Mouse (Mus musculus): ENCODE results near the gene Adam12. TPM values are rescaled to one million over a fixed set of nuclear protein-coding genes. Genes with fewer than 3 reads are reported as not detected.

Adam12 gene
- polyA plus RNA-seq, 1 experiment = 0.58 TPM

DNA sequence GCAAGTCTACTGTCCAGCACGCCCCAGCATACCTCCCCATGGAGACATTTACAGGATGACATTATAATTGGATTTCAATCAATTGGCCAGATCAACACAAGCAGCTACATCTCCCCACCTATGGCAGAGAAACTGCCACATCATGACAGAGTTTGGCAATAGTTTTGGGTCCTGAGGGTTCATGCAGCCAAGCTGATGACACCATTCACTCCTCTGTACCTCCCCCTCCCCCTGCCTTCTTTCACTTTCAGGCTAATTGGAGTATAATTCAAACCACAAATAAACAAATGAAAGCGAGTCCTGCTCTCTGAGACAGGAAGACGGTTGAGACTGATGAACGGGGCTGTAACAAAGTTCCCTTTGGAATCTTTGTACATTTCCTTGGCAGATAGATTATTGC, 291.5 kb downstream of the Adam12 start:
- Histone ChIP-seq H3K4me3 (ENCODE audit: extremely low read depth, insufficient read depth, insufficient read length) (no peak overlapping the region), H3K27ac (ENCODE audit: insufficient read depth, low read length) (no peak overlapping the region), H3K4me1 (ENCODE audit: control insufficient read depth, insufficient read depth, insufficient read length) (no peaks in the 10 kb centered on the region), H3K27me3 (ENCODE audit: control insufficient read depth, insufficient read depth, low read length) (no peaks in the 10 kb centered on the region), H3K36me3 (ENCODE audit: control insufficient read depth, insufficient read depth, low read length) (no peaks in the 10 kb centered on the region)
- DNase-seq (ENCODE audit: low read depth in 1 of 2, low spot score in 2 of 2) = no peak
- WGBS = 64% methylated on average over 4 of the region's 4 CpGs
- TF ChIP-seq CTCF (IDR thresholded peaks at IDR 0.05; ENCODE audit: extremely low read depth, insufficient read depth, insufficient read length, insufficient replicate concordance) (no peak), POLR2A (IDR thresholded peaks at IDR 0.05; ENCODE audit: low read depth, low read length) (no peak)

DNA sequence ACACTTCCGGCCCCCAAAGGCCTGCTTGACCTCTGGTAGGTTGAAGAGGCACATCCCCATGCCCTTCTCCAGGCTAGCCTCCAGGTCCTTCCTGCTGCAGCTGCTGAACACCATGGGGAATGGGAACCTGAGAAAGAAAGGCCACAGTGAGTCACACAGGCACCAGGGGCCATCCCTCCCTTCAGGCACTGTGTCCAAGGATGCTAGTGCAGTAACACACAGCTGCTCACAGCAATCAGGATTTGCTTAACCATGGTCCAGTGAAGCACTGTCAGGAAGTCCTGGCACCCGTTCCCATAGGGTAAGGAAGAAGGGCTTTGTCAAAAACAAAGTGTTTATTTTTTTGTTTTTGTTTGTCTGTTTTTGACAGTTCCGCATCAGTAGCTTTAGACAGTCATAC, 294.5 kb downstream of the Adam12 start:
- no peak for DNase-seq (ENCODE audit: low read depth in 1 of 2, low spot score in 2 of 2)
- no peaks in the 10 kb centered on the region for H3K4me1 ChIP-seq (ENCODE audit: control insufficient read depth, insufficient read depth, insufficient read length)
- no peaks in the 10 kb centered on the region for H3K27me3 ChIP-seq (ENCODE audit: control insufficient read depth, insufficient read depth, low read length)
- WGBS = 84% methylated on average over 3 of the region's 3 CpGs
- H3K4me3 ChIP-seq (ENCODE audit: extremely low read depth, insufficient read depth, insufficient read length) = no peak overlapping the region
- H3K36me3 ChIP-seq (ENCODE audit: control insufficient read depth, insufficient read depth, low read length) = no peaks in the 10 kb centered on the region
- no peak overlapping the region for H3K27ac ChIP-seq (ENCODE audit: insufficient read depth, low read length)
- TF ChIP-seq POLR2A (IDR thresholded peaks at IDR 0.05; ENCODE audit: low read depth, low read length) (no peak), CTCF (IDR thresholded peaks at IDR 0.05; ENCODE audit: extremely low read depth, insufficient read depth, insufficient read length, insufficient replicate concordance) (no peak)

DNA sequence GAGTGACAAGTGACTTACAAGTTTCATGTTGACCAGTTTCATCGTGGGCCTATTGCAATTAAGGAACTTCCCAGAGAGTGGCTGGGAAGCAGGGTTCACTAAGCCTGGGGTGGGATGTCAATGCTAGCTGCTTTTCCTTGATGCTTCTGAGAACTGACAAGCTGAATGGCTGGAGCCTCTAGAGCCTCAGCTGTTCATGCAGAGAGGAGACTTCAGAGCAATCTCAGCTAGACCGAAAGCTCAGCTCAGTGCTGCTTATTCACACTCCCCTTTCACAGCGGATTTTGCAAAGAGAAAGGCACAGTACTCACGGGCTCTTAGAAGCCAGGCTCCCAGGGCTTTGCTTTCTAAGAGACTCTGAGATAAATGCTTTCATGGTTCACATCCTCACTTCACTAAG, 295.6 kb downstream of the Adam12 start:
- Histone ChIP-seq H3K4me1 (ENCODE audit: control insufficient read depth, insufficient read depth, insufficient read length) (no peaks in the 10 kb centered on the region), H3K4me3 (ENCODE audit: extremely low read depth, insufficient read depth, insufficient read length) (no peak overlapping the region), H3K27ac (ENCODE audit: insufficient read depth, low read length) (no peak overlapping the region), H3K27me3 (ENCODE audit: control insufficient read depth, insufficient read depth, low read length) (no peaks in the 10 kb centered on the region), H3K36me3 (ENCODE audit: control insufficient read depth, insufficient read depth, low read length) (no peaks in the 10 kb centered on the region)
- no peak for TF ChIP-seq POLR2A (IDR thresholded peaks at IDR 0.05; ENCODE audit: low read depth, low read length)
- no peak for DNase-seq (ENCODE audit: low read depth in 1 of 2, low spot score in 2 of 2)
- WGBS = 82% methylated on average over 4 of the region's 4 CpGs

DNA sequence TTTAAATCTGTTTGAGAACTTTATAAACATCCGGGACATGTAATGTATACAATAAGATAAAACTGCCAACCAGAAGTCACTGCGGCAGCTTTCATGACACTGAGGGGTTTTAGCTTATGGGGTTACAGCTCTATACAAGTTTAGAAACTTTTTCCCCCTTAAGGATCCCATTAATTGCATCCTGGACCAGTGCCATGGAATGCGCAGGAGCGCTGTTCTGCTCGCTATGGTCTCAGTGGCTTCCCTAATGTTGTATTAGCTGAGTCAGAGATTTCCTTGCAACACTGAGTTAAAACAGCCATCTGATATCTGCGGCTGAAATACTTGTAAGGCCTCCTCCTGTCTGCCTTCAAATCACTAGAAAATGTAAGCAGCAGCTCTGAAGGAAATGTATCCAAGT, 298.6 kb downstream of the Adam12 start:
- TF ChIP-seq CTCF (IDR thresholded peaks at IDR 0.05; ENCODE audit: extremely low read depth, insufficient read depth, insufficient read length, insufficient replicate concordance) = no peak
- TF ChIP-seq POLR2A (IDR thresholded peaks at IDR 0.05; ENCODE audit: low read depth, low read length) = no peak
- Histone ChIP-seq H3K4me1 (ENCODE audit: control insufficient read depth, insufficient read depth, insufficient read length) (no peaks in the 10 kb centered on the region), H3K36me3 (ENCODE audit: control insufficient read depth, insufficient read depth, low read length) (no peaks in the 10 kb centered on the region), H3K4me3 (ENCODE audit: extremely low read depth, insufficient read depth, insufficient read length) (no peak overlapping the region), H3K27ac (ENCODE audit: insufficient read depth, low read length) (no peak overlapping the region), H3K27me3 (ENCODE audit: control insufficient read depth, insufficient read depth, low read length) (no peaks in the 10 kb centered on the region)
- no peak for DNase-seq (ENCODE audit: low read depth in 1 of 2, low spot score in 2 of 2)
- 83% methylated on average over 6 of the region's 6 CpGs for WGBS

DNA sequence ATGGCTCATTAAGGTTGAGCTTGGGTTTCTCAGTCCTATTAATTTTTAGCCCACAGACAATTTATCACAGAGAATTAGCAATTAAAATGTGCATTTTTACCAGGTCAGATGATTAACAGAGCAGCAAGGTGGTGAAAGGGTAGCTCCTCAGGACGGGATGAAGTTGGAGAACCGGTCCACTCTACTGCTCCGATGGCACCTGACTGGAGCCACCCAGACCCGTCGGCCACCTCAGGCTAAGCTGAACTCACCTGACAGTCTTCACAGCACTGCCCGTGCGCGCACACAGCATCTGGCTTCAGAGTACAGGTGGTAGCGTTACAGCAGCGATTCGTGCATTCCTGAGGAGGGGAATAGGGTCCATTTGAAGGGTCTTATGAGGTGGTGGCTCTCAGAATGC, 300.5 kb downstream of the Adam12 start:
- Histone ChIP-seq H3K27ac (ENCODE audit: insufficient read depth, low read length) (no peak overlapping the region), H3K36me3 (ENCODE audit: control insufficient read depth, insufficient read depth, low read length) (no peaks in the 10 kb centered on the region), H3K4me3 (ENCODE audit: extremely low read depth, insufficient read depth, insufficient read length) (no peak overlapping the region), H3K4me1 (ENCODE audit: control insufficient read depth, insufficient read depth, insufficient read length) (no peaks in the 10 kb centered on the region), H3K27me3 (ENCODE audit: control insufficient read depth, insufficient read depth, low read length) (no peaks in the 10 kb centered on the region)
- 92% methylated on average over 11 of the region's 11 CpGs for WGBS
- no peak for TF ChIP-seq POLR2A (IDR thresholded peaks at IDR 0.05; ENCODE audit: low read depth, low read length)
- no peak for TF ChIP-seq CTCF (IDR thresholded peaks at IDR 0.05; ENCODE audit: extremely low read depth, insufficient read depth, insufficient read length, insufficient replicate concordance)
- no peak for DNase-seq (ENCODE audit: low read depth in 1 of 2, low spot score in 2 of 2)

DNA sequence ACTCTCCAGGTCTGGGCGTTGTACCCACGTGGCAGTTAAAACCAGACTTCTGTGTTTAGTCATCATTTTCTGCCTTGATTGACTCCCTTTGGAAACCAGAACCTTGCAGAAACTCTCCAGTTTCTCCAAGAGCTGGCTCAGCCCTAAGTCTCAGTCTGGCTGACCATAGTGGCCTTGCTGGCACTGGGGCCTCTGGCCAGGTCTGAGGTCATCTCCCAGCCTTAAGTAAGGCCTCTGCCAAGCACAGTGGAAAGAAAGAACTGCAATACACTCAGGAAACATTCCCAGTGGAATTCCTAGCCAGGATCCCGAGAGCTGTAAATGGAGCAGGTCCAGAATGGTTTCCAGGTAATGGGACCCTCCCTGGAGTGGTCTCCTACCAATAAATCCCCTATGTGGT, 303.0 kb downstream of the Adam12 start:
- no peak overlapping the region for H3K4me3 ChIP-seq (ENCODE audit: extremely low read depth, insufficient read depth, insufficient read length)
- H3K27ac ChIP-seq (ENCODE audit: insufficient read depth, low read length) = no peak overlapping the region
- DNase-seq (ENCODE audit: low read depth in 1 of 2, low spot score in 2 of 2) = no peak
- no peaks in the 10 kb centered on the region for H3K36me3 ChIP-seq (ENCODE audit: control insufficient read depth, insufficient read depth, low read length)
- TF ChIP-seq POLR2A (IDR thresholded peaks at IDR 0.05; ENCODE audit: low read depth, low read length) (no peak), CTCF (IDR thresholded peaks at IDR 0.05; ENCODE audit: extremely low read depth, insufficient read depth, insufficient read length, insufficient replicate concordance) (no peak)
- no peaks in the 10 kb centered on the region for H3K27me3 ChIP-seq (ENCODE audit: control insufficient read depth, insufficient read depth, low read length)
- no peaks in the 10 kb centered on the region for H3K4me1 ChIP-seq (ENCODE audit: control insufficient read depth, insufficient read depth, insufficient read length)
- WGBS = 81% methylated on average over 3 of the region's 3 CpGs

DNA sequence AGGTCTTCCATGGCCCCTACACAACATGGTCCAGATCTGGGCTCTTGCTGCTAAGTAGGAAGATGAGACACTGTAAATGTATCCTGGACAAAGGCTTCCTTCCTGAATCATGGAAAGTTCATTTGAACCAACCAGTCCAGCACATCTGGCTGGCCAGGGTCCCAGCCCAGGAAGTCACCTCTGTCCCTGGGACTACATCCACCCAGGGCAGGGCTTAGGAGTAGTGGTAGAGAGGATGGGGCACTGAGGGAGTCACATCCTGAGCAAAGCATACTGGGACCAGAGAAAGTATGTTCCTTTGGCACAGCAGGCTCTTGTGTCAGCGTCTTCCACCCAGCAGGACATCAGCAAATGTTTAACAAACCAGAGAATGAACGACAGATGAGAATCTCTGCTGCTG, 306.2 kb downstream of the Adam12 start:
- DNase-seq (ENCODE audit: low read depth in 1 of 2, low spot score in 2 of 2) = no peak
- no peaks in the 10 kb centered on the region for H3K4me1 ChIP-seq (ENCODE audit: control insufficient read depth, insufficient read depth, insufficient read length)
- H3K36me3 ChIP-seq (ENCODE audit: control insufficient read depth, insufficient read depth, low read length) = no peaks in the 10 kb centered on the region
- H3K27me3 ChIP-seq (ENCODE audit: control insufficient read depth, insufficient read depth, low read length) = no peaks in the 10 kb centered on the region
- H3K4me3 ChIP-seq (ENCODE audit: extremely low read depth, insufficient read depth, insufficient read length) = no peak overlapping the region
- TF ChIP-seq POLR2A (IDR thresholded peaks at IDR 0.05; ENCODE audit: low read depth, low read length) = no peak
- no peak for TF ChIP-seq CTCF (IDR thresholded peaks at IDR 0.05; ENCODE audit: extremely low read depth, insufficient read depth, insufficient read length, insufficient replicate concordance)
- WGBS = 83% methylated on average over 2 of the region's 2 CpGs
- H3K27ac ChIP-seq (ENCODE audit: insufficient read depth, low read length) = no peak overlapping the region

Data from spleen, adult 2 months (tissue).